Mouse (Mus musculus): ENCODE results near the gene Nbea. TPM values are rescaled to one million over a fixed set of nuclear protein-coding genes. Genes with fewer than 3 reads are reported as not detected.

Nbea gene
- total RNA-seq, 2 experiments from 2014 or later: 198 to 199 TPM

- peak in 1 of 2 experiments; percentile 25 for DNase-seq (ENCODE audit: low spot score in 2 of 2)
- intact Hi-C loops (cut with DNase I): no loop called here
These were observed 310.3 kb downstream of the Nbea start for GRCm38 (mm10) chr3:55872944-55873924.

- intact Hi-C loops (cut with DNase I): no loop called here
- no peak for DNase-seq (ENCODE audit: low spot score in 2 of 2)
These were observed 331.0 kb downstream of the Nbea start for GRCm38 (mm10) chr3:55852488-55852887.

- intact Hi-C loops (cut with DNase I): no loop called here
- no peak for DNase-seq (ENCODE audit: low spot score in 2 of 2)
These were observed 336.4 kb downstream of the Nbea start for GRCm38 (mm10) chr3:55847115-55847514.

GRCm38 (mm10) chr3:55837188-55837587 is 346.3 kb downstream of the Nbea start:
- intact Hi-C loops (cut with DNase I): no loop called here
- no peak for DNase-seq (ENCODE audit: low spot score in 2 of 2)

GRCm38 (mm10) chr3:55835207-55835606 is 348.3 kb downstream of the Nbea start:
- intact Hi-C loops (cut with DNase I): no loop called here
- DNase-seq (ENCODE audit: low spot score in 2 of 2): no peak

- DNase-seq (ENCODE audit: low spot score in 2 of 2): no peak
- intact Hi-C loops (cut with DNase I): no loop called here
These were observed 353.3 kb downstream of the Nbea start for GRCm38 (mm10) chr3:55830226-55830625.

GRCm38 (mm10) chr3:55828481-55829256 is 354.8 kb downstream of the Nbea start:
- intact Hi-C loops (cut with DNase I): no loop called here
- DNase-seq (ENCODE audit: low spot score in 2 of 2): no peak

- no peak for DNase-seq (ENCODE audit: low spot score in 2 of 2)
- intact Hi-C loops (cut with DNase I): no loop called here
These were observed 358.6 kb downstream of the Nbea start for GRCm38 (mm10) chr3:55824864-55825263.

GRCm38 (mm10) chr3:55819598-55819997 is 363.9 kb downstream of the Nbea start:
- no peak for DNase-seq (ENCODE audit: low spot score in 2 of 2)
- intact Hi-C loops (cut with DNase I): no loop called here

GRCm38 (mm10) chr3:55818082-55818481 is 365.4 kb downstream of the Nbea start:
- intact Hi-C loops (cut with DNase I): no loop called here
- no peak for DNase-seq (ENCODE audit: low spot score in 2 of 2)

- intact Hi-C loops (cut with DNase I): no loop called here
- peak in 1 of 2 experiments; percentile 16 for DNase-seq (ENCODE audit: low spot score in 2 of 2)
These were observed 366.7 kb downstream of the Nbea start for GRCm38 (mm10) chr3:55816638-55817375.

GRCm38 (mm10) chr3:55816096-55816495 is 367.4 kb downstream of the Nbea start:
- intact Hi-C loops (cut with DNase I): no loop called here

GRCm38 (mm10) chr3:55814993-55815625 is 368.4 kb downstream of the Nbea start:
- DNase-seq (ENCODE audit: low spot score in 2 of 2): no peak
- intact Hi-C loops (cut with DNase I): no loop called here

More at GRCm38 (mm10) chr3:55816096-55816495, 367.4 kb downstream of the Nbea start:
- DNase-seq (ENCODE audit: low spot score in 2 of 2): no peak

- intact Hi-C loops (cut with DNase I): no loop called here
- no peak for DNase-seq (ENCODE audit: low spot score in 2 of 2)
These were observed 388.7 kb downstream of the Nbea start for GRCm38 (mm10) chr3:55794768-55795167.

- intact Hi-C loops (cut with DNase I): no loop called here
- no peak for DNase-seq (ENCODE audit: low spot score in 2 of 2)
These were observed 389.5 kb downstream of the Nbea start for GRCm38 (mm10) chr3:55793842-55794575.

GRCm38 (mm10) chr3:55792251-55792650 is 391.2 kb downstream of the Nbea start:
- DNase-seq (ENCODE audit: low spot score in 2 of 2): no peak

GRCm38 (mm10) chr3:55790609-55791008 is 392.9 kb downstream of the Nbea start:
- intact Hi-C loops (cut with DNase I): no loop called here
- no peak for DNase-seq (ENCODE audit: low spot score in 2 of 2)

More at GRCm38 (mm10) chr3:55792251-55792650, 391.2 kb downstream of the Nbea start:
- intact Hi-C loops (cut with DNase I): no loop called here

GRCm38 (mm10) chr3:55789856-55790255 is 393.6 kb downstream of the Nbea start:
- no peak for DNase-seq (ENCODE audit: low spot score in 2 of 2)
- intact Hi-C loops (cut with DNase I): no loop called here

Measured in left cerebral cortex, postnatal 14 days (tissue).